Mouse (Mus musculus): Measurements from ENCODE around the gene Mroh7. TPM values are rescaled to one million over a fixed set of nuclear protein-coding genes. Genes with fewer than 3 reads are reported as not detected.

Mroh7 gene
- polyA plus RNA-seq, 1 experiment, result not detected

DNA sequence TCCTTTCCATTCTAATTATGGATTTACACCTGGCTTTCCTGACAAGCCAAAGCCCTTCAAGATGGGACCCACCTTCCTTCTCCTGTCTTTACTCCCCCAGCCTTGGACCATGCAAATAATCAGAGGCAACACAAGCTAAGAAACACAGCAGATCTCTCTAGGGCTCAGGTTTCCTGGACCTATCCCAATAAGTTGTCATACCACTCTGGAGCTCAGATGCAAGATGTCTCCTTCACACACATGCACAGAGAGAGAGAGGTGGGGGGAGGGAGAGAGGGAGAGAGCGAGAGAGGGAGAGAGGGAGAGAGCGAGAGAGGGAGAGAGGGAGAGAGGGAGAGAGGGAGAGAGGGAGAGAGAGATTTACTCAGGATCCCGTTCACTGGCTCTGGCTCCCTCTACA is 98.4 kb downstream of the Mroh7 start:
- Histone ChIP-seq H3K27ac (ENCODE audit: insufficient read depth, low read depth, low read length) (no peak overlapping the region), H3K4me1 (ENCODE audit: control insufficient read depth, insufficient read depth, low read length) (peaks cover 20% of the 10 kb centered on the region), H3K4me3 (ENCODE audit: insufficient read depth, low read depth, low read length) (no peak overlapping the region)
- WGBS, result 38% methylated on average over 2 of the region's 3 CpGs
- TF ChIP-seq POLR2A (IDR thresholded peaks at IDR 0.05; ENCODE audit: insufficient read depth, low read depth, low read length) (no peak), CTCF (IDR thresholded peaks at IDR 0.05; ENCODE audit: insufficient read depth, low read depth, low read length) (no peak)

Other genes starting within 250 kb of the Mroh7 start
- gene Bsnd, start 238.6 kb downstream of the Mroh7 start, polyA plus RNA-seq (2012; ENCODE audit: insufficient read depth, insufficient read length, low replicate concordance, missing spikeins), result not detected in 2 replicates
- not detected in 2 replicates for gene Dhcr24, start 169.9 kb downstream of the Mroh7 start, polyA plus RNA-seq (2012; ENCODE audit: insufficient read depth, insufficient read length, low replicate concordance, missing spikeins)
- gene Lexm, start 113.7 kb downstream of the Mroh7 start, polyA plus RNA-seq (2012; ENCODE audit: insufficient read depth, insufficient read length, low replicate concordance, missing spikeins), result not detected in 2 replicates
- gene Ttc22, start 108.5 kb downstream of the Mroh7 start, polyA plus RNA-seq (2012; ENCODE audit: insufficient read depth, insufficient read length, low replicate concordance, missing spikeins), result not detected in 2 replicates
- not detected in 2 replicates for gene Pars2, start 79.9 kb downstream of the Mroh7 start, polyA plus RNA-seq (2012; ENCODE audit: insufficient read depth, insufficient read length, low replicate concordance, missing spikeins)
- gene Ttc4, start 52.0 kb downstream of the Mroh7 start, polyA plus RNA-seq (2012; ENCODE audit: insufficient read depth, insufficient read length, low replicate concordance, missing spikeins), result not detected in 2 replicates
- gene Fam151a, start 3.0 kb upstream of the Mroh7 start, polyA plus RNA-seq (2012; ENCODE audit: insufficient read depth, insufficient read length, low replicate concordance, missing spikeins), result not detected in 2 replicates
- not detected in 2 replicates for gene Acot11, start 74.1 kb upstream of the Mroh7 start, polyA plus RNA-seq (2012; ENCODE audit: insufficient read depth, insufficient read length, low replicate concordance, missing spikeins)
- gene Ssbp3, start 179.8 kb upstream of the Mroh7 start, polyA plus RNA-seq (2012; ENCODE audit: insufficient read depth, insufficient read length, low replicate concordance, missing spikeins), result not detected in 2 replicates